Mouse (Mus musculus): ENCODE results near the gene Tfe3. TPM values are rescaled to one million over a fixed set of nuclear protein-coding genes. Genes with fewer than 3 reads are reported as not detected.

The Tfe3 gene
- polyA plus RNA-seq, 1 experiment: 81.6 TPM

DNA sequence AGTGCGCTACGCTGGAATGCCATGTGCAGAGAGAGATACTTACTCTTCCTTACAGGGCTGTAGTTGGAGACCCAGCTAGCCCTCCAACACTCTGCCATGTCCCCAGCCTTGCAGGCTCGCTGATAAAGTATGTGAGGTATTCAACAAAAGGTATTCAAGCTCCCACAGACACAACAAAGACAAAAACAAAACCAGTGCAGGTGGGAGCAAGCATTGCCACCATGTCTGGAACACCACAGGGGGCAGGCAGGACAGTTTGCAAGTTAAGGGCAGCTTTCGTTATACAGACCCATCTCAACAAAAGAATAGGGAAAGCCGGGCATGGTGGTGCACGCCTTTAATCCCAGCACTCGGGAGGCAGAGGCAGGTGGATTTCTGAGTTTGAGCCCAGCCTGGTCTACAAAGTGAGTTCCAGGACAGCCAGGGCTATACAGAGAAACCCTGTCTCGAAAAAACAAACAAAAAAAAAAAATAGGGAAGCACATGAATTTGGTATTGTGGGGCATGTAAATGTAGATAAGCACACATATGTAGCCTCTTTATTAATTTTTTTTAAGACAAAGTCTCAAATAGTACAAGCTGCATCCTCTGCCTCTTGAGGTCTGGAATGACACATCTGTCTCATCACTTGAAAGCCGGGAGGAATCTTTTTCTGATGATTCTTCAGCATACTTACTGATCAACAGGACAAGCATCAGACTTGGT, 13.3 kb downstream of the Tfe3 start:
- Histone ChIP-seq H3K27ac (ENCODE audit: insufficient read depth, low read length) (peak overlapping the region; percentile 41), H3K9me3 (replicated peaks; ENCODE audit: control insufficient read depth, insufficient read depth, low read length, poor library complexity, severe bottlenecking) (no peaks in the 10 kb centered on the region), H3K36me3 (ENCODE audit: control insufficient read depth, insufficient read depth, low read length, poor library complexity, severe bottlenecking) (peaks cover 25% of the 10 kb centered on the region), H3K9ac (ENCODE audit: low read depth, poor library complexity, severe bottlenecking) (no peak overlapping the region), H3K4me1 (ENCODE audit: control insufficient read depth, insufficient read depth, low read length) (peaks cover 3% of the 10 kb centered on the region), H3K27me3 (ENCODE audit: control insufficient read depth, insufficient read depth, low read length, poor library complexity, severe bottlenecking) (no peaks in the 10 kb centered on the region), H3K4me3 (ENCODE audit: low read depth, low read length) (no peak overlapping the region)
- no peak for TF ChIP-seq EP300 (IDR thresholded peaks at IDR 0.05; ENCODE audit: insufficient read depth, low read depth, low read length)

DNA sequence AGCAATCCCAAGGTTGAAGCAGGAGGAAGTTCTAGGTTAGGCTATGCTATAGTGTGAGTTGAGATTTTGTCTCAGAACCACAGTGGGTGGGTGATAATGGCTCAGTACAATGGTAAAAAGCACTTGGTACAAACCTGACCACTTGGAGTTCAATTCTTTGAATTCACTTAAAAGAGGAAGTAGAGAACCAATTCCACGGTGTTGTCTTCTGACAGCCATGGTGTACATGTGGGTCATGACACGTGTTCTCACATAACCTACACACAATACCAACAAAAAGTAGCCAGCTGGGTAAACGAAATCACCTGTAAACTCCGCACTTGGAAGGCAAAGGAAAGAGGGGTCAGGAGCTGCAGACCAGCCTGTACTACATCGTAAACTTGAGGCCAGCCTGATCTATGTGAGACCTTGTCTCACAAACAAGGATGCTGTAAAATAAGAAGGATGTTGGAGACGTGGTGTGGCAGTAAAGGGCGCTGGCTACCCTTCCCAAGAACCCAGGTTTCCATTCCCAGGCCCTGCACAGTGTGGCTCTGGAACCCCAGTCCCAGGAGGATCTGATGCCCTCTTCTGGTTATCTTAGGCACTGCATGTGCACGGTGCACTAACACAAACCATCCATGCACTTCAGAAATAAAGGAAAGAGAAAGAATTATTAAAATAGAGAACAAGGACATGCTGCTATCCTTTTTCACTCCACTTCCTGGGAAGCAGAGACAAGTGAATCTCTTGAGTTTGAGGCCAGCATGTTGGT, 14.1 kb downstream of the Tfe3 start:
- Histone ChIP-seq H3K9ac (ENCODE audit: low read depth, poor library complexity, severe bottlenecking) (no peak overlapping the region), H3K27ac (ENCODE audit: insufficient read depth, low read length) (peak overlapping the region; percentile 41), H3K36me3 (ENCODE audit: control insufficient read depth, insufficient read depth, low read length, poor library complexity, severe bottlenecking) (peaks cover 20% of the 10 kb centered on the region), H3K9me3 (replicated peaks; ENCODE audit: control insufficient read depth, insufficient read depth, low read length, poor library complexity, severe bottlenecking) (no peaks in the 10 kb centered on the region), H3K4me3 (ENCODE audit: low read depth, low read length) (no peak overlapping the region), H3K27me3 (ENCODE audit: control insufficient read depth, insufficient read depth, low read length, poor library complexity, severe bottlenecking) (no peaks in the 10 kb centered on the region), H3K4me1 (ENCODE audit: control insufficient read depth, insufficient read depth, low read length) (peaks cover 3% of the 10 kb centered on the region)
- TF ChIP-seq CTCF (IDR thresholded peaks at IDR 0.05; ENCODE audit: low read depth, low read length) (no peak), EP300 (IDR thresholded peaks at IDR 0.05; ENCODE audit: insufficient read depth, low read depth, low read length) (no peak), POLR2A (IDR thresholded peaks at IDR 0.05; ENCODE audit: insufficient read depth, low read length) (no peak)

- no peak for TF ChIP-seq CTCF (IDR thresholded peaks at IDR 0.05; ENCODE audit: low read depth, low read length)
- TF ChIP-seq EP300 (IDR thresholded peaks at IDR 0.05; ENCODE audit: insufficient read depth, low read depth, low read length): no peak
- TF ChIP-seq POLR2A (IDR thresholded peaks at IDR 0.05; ENCODE audit: insufficient read depth, low read length): no peak
- no peak overlapping the region for H3K9ac ChIP-seq (ENCODE audit: low read depth, poor library complexity, severe bottlenecking)
- H3K4me1 ChIP-seq (ENCODE audit: control insufficient read depth, insufficient read depth, low read length): peaks cover 3% of the 10 kb centered on the region
- no peak overlapping the region for H3K4me3 ChIP-seq (ENCODE audit: low read depth, low read length)
- H3K36me3 ChIP-seq (ENCODE audit: control insufficient read depth, insufficient read depth, low read length, poor library complexity, severe bottlenecking): peaks cover 5% of the 10 kb centered on the region
- H3K27ac ChIP-seq (ENCODE audit: insufficient read depth, low read length): no peak overlapping the region
- no peaks in the 10 kb centered on the region for H3K9me3 ChIP-seq (replicated peaks; ENCODE audit: control insufficient read depth, insufficient read depth, low read length, poor library complexity, severe bottlenecking)
- no peaks in the 10 kb centered on the region for H3K27me3 ChIP-seq (ENCODE audit: control insufficient read depth, insufficient read depth, low read length, poor library complexity, severe bottlenecking)
These were observed 16.3 kb downstream of the Tfe3 start for GRCm38 (mm10) chrX:7778450-7779244.

DNA sequence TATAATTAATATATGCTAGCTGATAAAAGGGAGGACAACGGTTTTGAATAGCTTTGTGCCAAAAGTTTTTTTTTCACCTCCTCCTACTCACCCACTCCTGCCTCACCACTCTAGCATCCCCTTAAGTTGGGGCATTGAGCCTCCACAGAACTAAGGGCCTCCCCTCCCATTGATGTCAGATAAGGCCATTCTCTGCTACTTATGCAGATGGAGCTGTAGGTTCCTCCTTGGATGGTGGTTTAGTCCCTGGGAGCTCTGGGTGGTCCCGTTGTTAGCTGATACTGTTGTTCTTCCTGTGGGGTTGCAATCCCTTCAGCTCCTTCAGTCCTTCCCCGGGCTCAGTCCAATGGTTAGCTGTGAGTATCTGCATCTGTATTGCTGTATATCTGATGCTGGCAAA, 16.9 kb downstream of the Tfe3 start:
- H3K27me3 ChIP-seq (ENCODE audit: control insufficient read depth, insufficient read depth, low read length, poor library complexity, severe bottlenecking): no peaks in the 10 kb centered on the region
- H3K36me3 ChIP-seq (ENCODE audit: control insufficient read depth, insufficient read depth, low read length, poor library complexity, severe bottlenecking): 0 out of 2 replicates have a peak, but pooled peaks cover 2% of the 10 kb centered on the region
- no peak overlapping the region for H3K4me3 ChIP-seq (ENCODE audit: low read depth, low read length)
- TF ChIP-seq EP300 (IDR thresholded peaks at IDR 0.05; ENCODE audit: insufficient read depth, low read depth, low read length) (no peak), POLR2A (IDR thresholded peaks at IDR 0.05; ENCODE audit: insufficient read depth, low read length) (no peak), CTCF (IDR thresholded peaks at IDR 0.05; ENCODE audit: low read depth, low read length) (no peak)
- H3K4me1 ChIP-seq (ENCODE audit: control insufficient read depth, insufficient read depth, low read length): peaks cover 2% of the 10 kb centered on the region
- no peak overlapping the region for H3K9ac ChIP-seq (ENCODE audit: low read depth, poor library complexity, severe bottlenecking)
- no peak overlapping the region for H3K27ac ChIP-seq (ENCODE audit: insufficient read depth, low read length)
- H3K9me3 ChIP-seq (replicated peaks; ENCODE audit: control insufficient read depth, insufficient read depth, low read length, poor library complexity, severe bottlenecking): no peaks in the 10 kb centered on the region

DNA sequence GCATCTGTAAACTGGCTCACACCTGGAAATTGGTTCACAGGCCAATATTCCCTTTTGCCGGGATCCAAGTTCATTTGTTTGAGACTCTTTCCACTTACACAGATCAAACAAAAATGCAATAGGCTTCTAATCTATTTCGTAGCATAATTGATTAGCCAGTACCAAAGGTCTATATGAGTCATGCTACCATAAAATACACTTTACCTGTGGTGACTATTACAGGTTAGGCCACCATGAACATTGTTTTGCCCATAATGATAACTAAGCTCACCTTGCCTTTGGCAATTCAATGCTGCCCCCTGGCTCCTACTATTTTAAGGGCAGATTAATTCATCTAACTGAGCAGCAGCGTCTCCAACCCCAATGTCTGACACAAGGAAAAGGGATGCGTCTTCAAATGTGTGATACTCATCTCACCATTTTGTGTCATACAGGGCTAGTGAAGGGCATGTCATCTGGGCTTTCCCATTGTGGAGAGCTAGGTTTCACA, 20.3 kb downstream of the Tfe3 start:
- no peak overlapping the region for H3K4me3 ChIP-seq (ENCODE audit: low read depth, low read length)
- no peaks in the 10 kb centered on the region for H3K27me3 ChIP-seq (ENCODE audit: control insufficient read depth, insufficient read depth, low read length, poor library complexity, severe bottlenecking)
- no peaks in the 10 kb centered on the region for H3K4me1 ChIP-seq (ENCODE audit: control insufficient read depth, insufficient read depth, low read length)
- TF ChIP-seq CTCF (IDR thresholded peaks at IDR 0.05; ENCODE audit: low read depth, low read length): no peak
- no peak for TF ChIP-seq POLR2A (IDR thresholded peaks at IDR 0.05; ENCODE audit: insufficient read depth, low read length)
- H3K9ac ChIP-seq (ENCODE audit: low read depth, poor library complexity, severe bottlenecking): no peak overlapping the region
- H3K27ac ChIP-seq (ENCODE audit: insufficient read depth, low read length): no peak overlapping the region
- H3K36me3 ChIP-seq (ENCODE audit: control insufficient read depth, insufficient read depth, low read length, poor library complexity, severe bottlenecking): no peaks in the 10 kb centered on the region
- H3K9me3 ChIP-seq (replicated peaks; ENCODE audit: control insufficient read depth, insufficient read depth, low read length, poor library complexity, severe bottlenecking): no peaks in the 10 kb centered on the region

All from ES-Bruce4 (cell line).